Mouse (Mus musculus) kidney, adult 11 months (tissue): ENCODE data around the gene Tnfrsf18.

Experiments
- DNase-seq: peaks from one replicate; pipeline ENCODE4 v3.0.0; 2022

Tnfrsf18 gene

GRCm38 (mm10) chr4:156026013-156026412 lies at the start of gene Tnfrsf18:
Tnfrsf18 (plus strand) TSS chr4:156026164.
- no peak for DNase-seq

DNA sequence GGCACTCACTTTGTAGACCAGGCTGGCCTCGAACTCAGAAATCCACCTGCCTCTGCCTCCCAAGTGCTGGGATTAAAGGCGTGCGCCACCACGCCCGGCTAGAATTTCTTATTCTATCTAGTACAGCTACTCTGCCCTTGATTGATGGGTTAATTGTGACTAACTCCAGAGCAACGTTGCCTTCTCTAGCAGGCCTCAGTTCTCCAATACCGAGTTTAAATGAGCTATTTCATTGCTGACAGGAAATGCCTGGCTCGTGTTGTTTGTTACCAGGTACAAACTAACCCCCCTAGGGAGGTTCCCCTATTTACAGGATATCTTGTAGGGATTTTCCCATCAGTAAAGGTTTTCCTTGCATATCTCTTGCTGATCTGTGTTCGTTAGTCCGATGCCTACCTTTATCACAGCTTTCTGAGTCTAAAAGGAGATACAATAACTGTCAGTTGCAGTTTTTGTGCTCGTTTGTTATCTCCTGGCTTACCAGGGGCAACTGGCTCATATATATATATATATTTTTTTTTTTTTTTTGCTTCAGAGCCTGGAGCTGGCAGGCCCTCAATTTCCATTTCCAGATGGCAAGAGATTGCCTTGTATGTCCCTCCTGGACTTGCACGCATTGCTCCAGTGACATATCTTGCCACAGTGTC lies 44.4 kb upstream of the Tnfrsf18 start:
- DNase-seq = no peak

DNA sequence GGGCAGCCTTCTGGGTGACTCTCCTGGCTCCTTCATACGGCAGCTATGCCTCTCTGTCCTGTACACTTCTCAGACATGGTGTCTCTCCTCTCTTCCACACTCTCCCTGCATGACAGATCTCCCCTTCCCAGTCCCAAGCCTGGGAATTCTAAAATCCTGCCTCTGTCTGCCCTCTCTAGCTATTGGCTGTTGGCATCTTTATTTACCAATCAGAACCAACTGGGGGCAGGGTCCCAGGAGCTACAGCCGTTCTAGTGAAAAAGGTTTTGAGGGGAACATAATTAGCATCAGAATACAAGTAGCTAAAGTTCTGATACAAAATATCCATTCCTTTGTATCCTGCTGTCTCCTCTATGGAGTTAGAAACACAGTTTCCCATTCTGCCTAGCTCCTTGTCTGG lies 42.2 kb upstream of the Tnfrsf18 start:
- no peak for DNase-seq

GRCm38 (mm10) chr4:155991211-155991907 lies 34.6 kb upstream of the Tnfrsf18 start:
- DNase-seq = no peak

DNA sequence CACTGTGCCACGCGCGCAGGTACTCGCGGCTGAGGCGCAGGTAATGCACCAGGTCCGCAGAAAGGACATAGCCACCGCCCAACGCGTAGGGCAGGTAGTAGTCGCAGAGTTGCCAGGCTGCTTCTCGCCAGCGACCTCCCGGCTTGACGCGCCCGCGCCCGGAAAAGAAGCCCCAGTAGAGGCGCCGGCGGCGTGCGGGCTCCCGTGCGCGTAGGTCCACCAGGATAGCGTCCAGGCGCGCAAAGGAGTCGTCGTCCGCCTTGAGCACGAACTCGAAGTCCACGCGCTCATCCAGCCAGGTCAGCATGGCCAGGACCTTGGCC lies 34.1 kb upstream of the Tnfrsf18 start:
- DNase-seq = peak; percentile 51

DNA sequence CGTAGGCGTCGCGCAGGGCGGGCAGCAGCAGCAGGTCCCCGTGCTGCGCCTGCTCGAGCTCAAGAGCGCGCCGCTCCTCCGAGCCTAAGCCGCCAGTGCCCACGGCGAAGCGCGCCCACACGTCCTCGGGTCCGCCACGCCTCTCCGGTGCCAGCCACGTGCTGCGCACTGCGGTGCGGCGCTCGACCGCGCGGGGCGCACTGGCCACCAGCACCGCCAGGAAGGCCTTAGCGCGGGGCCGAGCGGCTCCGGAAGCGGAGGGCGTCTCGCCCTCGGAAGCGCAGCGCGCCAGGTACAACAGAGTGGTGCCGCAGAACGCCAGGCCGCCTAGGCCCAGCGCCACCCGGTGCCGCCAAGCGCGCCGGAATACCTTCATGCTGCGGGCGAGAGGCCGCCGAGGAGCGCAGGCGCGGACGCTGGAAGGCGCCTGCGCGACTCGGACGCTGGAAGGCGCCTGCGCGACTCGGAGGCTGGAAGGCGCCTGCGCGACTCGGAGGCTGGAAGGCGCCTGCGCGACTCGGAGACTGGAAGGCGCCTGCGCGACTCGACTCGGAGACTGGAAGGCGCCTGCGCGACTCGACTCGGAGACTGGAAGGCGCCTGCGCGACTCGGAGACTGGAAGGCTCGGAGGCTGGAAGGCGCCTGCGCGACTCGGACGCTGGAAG lies 33.6 kb upstream of the Tnfrsf18 start, which contains the start of the genes B3galt6 and Sdf4:
Gene B3galt6 (minus strand): TSS at position 409 of the 665 bp plus-strand sequence.
Gene Sdf4 (plus strand): TSS at position 632 of the 665 bp plus-strand sequence.
- DNase-seq = peak; percentile 84

GRCm38 (mm10) chr4:155992906-155993547 lies 32.9 kb upstream of the Tnfrsf18 start:
- DNase-seq = peak; percentile 97

DNA sequence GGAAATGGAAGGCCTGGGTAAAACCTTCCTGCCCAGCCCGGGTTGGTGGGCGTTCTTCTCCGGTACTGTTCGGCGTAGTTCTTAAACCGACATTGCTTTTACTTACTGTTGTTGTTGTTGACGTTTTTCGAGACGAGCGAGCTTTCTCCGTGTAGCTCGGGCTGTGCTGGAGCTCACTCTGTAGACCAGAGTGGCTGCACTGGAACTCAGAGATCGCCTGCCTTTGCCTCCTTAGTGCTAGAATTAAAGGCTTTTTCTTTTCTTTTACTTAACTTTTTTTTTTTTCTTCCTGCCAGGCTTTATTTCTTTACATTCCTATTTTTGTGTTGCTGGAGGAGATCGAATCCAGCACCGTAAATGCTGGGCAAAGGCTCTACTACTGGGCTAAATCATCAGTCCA lies 32.4 kb upstream of the Tnfrsf18 start:
- DNase-seq = no peak

- DNase-seq = no peak
These were observed 21.9 kb upstream of the Tnfrsf18 start for GRCm38 (mm10) chr4:156004109-156004508.

- DNase-seq = no peak
These were observed 17.6 kb upstream of the Tnfrsf18 start for GRCm38 (mm10) chr4:156008369-156008768.

- DNase-seq = no peak
These were observed 12.3 kb upstream of the Tnfrsf18 start, which contains the start of gene Tnfrsf4 for GRCm38 (mm10) chr4:156013637-156014036. Tnfrsf4 (plus strand) TSS chr4:156013843.

DNA sequence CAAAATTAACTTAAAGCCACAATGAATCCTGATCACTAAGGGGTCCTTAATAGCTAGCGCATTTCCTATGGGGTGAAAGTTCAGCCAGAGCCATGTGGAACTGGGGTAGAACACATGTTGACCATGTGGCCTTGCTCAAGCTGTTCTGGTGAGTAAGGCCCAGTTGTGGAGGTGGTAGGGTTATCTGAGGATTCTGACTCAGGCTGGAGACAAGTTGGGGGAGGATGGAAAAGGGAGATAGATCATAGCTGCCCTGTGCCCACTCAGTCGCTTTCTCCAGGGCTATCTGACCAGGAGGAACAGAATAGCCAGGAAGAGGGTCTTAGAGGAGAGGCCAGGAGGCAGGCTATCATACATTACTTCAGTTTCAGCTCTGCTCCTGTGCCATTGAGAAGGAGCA lies 11.5 kb upstream of the Tnfrsf18 start:
- DNase-seq = no peak

- DNase-seq = no peak
These were observed 6.2 kb upstream of the Tnfrsf18 start for GRCm38 (mm10) chr4:156019771-156020170.

DNA sequence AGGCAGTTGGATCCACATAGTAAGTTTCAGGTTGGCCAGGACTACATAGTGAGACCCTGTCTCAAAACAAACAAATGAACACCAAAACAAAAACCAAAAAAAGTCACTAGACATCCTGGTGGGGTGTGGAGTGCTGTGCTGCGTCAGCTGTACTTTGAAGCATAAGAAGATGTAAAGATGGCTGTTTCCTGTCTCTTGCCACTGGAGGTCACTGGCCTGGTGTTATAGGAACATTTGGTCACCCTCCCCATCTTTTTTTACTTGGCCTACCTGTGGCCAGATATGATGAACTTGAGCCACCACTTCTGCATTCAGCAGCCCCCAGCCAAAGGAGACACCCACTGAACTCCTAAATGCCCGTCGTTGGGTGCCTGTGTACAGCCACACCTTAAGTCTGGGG lies 4.6 kb upstream of the Tnfrsf18 start:
- DNase-seq = no peak

GRCm38 (mm10) chr4:156021942-156022419 lies 4.0 kb upstream of the Tnfrsf18 start:
- DNase-seq = no peak

DNA sequence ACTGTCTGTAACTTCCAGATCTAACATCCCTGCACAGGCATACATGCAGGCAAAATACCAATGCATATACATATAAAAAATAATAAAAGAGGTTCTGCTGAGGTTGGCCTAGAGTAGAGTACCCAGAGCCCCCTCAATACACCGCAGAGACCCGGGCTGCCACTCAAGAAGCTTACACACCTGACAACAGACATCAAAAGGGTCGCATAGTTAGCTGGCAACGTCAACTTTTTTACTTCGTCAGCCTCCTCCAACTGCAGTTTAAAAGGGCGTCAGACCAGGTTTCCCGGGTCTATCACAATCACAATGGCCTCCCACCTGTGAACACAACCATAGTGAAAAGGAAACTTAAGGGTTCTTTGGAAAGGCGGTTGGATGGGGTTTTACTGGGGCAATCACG lies 2.4 kb upstream of the Tnfrsf18 start:
- DNase-seq = no peak

GRCm38 (mm10) chr4:156024184-156024583 lies 1.8 kb upstream of the Tnfrsf18 start:
- no peak for DNase-seq

DNA sequence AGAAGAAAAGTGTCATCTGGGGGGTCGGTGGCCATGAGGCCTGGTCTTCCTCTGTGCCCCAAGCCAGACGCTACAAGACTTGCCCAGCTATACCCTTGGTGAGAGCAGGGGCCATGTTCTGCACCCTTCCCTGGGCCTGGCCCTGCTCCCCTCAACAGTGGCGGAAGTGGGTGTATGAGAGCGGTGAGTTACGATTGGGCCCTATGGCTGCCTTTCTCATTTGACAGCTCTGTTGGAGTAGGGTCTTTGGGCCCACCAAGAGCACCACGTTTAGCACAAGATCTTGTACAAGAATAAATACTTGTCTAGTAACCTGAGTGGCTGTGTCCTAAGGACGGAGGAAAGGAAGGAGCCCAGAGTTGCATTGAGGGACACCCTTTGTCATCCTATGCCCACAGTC lies 2.6 kb downstream of the Tnfrsf18 start:
- no peak for DNase-seq

- DNase-seq = no peak
These were observed 4.7 kb downstream of the Tnfrsf18 start for GRCm38 (mm10) chr4:156030651-156031118.

- DNase-seq = no peak
These were observed 5.3 kb downstream of the Tnfrsf18 start for GRCm38 (mm10) chr4:156031255-156031592.

DNA sequence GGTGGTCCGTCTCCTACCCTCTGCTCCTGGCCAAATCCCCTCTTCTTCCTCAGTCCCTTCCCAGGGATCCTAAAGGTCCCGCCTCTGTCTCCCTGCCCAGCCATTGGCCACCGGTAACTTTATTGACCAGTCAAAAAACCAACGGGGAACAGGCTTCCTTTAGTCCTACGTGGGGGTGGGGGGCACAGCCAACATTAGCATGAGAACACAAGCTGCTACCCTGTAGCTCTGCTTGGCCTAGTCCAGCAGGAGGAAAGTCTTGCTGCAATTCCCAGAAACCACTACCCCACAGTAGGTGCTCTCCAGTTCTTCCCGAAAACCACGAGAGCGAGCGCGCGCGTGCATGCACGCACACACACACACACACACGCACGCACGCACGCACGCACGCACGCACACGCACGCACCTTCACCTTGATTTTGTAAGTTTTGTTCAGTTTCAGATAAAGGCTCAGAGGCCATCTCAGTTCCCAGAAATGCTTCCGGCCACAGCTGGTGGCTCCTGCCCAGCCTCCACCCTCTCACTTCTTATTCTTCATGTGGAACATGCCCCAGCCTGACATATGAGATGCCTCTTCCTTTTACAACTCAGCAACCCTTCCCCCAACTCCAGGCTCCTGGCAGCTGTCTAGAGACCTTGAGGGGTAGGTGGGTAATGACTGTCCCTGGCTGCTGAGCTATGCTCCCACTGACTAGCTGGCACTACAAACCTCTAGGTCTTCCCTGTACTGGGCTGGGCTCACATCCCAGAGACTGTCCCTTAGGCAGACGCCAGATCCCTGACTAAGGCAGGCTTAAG lies 5.8 kb downstream of the Tnfrsf18 start:
- DNase-seq = peak; percentile 78

DNA sequence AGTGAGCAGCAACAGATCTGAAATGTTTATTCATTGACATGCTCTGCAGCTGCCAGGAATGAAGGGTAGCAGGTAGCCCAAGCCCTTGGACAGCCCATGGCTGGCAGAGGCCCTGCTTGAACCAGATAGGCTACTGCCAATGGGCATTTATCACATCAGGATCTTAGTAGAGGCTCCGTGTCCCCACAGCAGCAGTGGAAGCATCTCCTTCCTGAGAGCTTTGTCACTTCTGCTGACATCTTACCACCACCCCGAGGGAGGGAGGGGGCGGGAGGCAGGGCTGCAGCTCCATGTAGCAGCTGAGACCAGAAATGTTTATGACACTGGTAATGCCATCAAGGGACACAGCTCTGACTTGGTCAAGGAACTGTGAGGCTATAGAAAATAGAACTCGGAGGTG lies 6.9 kb downstream of the Tnfrsf18 start:
- DNase-seq = no peak
